Mouse (Mus musculus): ENCODE results near the gene Pcp4l1.

DNA sequence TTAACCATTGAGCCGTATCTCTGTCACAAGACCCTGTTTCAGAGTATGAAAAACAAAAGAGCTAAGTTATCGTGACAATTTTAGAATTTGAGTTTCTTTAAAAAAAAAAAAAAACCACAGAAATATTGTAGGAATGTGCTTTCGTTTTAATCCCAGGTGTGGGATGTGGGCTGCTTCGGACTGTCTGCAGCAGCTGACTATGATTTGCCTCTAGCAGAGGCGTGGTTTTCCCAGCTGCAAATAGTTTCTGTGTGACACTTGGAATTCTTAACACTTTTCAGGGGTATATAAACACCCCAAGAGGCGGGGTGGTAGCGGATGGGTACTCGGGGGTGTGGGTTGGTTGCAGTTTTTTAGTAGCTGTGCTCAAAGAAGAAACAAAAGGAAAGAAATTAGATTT, 49.3 kb upstream of the Pcp4l1 start:
- TF ChIP-seq GATA1 (IDR thresholded peaks at IDR 0.05; ENCODE audit: borderline replicate concordance, low read length), result no peak
- TF ChIP-seq FLI1 (IDR thresholded peaks at IDR 0.05; ENCODE audit: low read length), result no peak

All from megakaryocyte, embryonic 14.5 days (primary cell).